Mouse (Mus musculus) bone marrow, adult 2 months (tissue): ENCODE results near the gene Trim31.

ENCODE experiments used
- CTCF ChIP-seq: fragments of 200-500 bp; IDR thresholded peaks from 2 replicates; pipeline ENCODE4 v1.5.1; 2011; ENCODE audit warnings: low read length, control low read depth; ENCODE audit not compliant: control insufficient read depth, insufficient read depth
- POLR2A ChIP-seq: fragments of 200-500 bp; IDR thresholded peaks from 2 replicates; pipeline ENCODE4 v1.6.1; 2011; ENCODE audit warnings: low read depth, mild to moderate bottlenecking, control low read depth, low read length, borderline replicate concordance; ENCODE audit not compliant: control insufficient read depth

DNA sequence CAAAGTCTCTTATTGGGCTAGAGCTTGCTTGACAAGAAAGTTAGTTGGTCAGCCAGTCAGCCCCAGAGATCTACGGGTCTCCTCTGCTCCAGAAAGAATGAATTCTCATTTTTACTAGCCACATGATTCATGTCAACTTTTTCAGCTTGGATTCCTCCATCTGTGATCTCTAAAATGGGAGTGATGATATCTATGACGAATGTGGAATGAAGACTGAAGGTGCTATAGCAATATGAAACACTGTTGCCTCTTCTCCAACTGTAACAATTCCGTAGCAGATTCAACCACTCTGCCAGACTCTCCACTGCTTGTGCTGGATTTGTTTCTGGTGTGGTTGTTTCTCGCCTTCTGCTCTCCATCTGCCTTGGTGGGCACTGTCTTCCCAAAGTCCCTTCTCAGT, 33.2 kb downstream of the Trim31 start:
- TF ChIP-seq POLR2A: no peak
- TF ChIP-seq CTCF: no peak
